Mouse (Mus musculus) liver, postnatal 0 days (tissue): ENCODE results near the gene Trim2.

Experiments used
- CTCF ChIP-seq: sonication (generic); IDR thresholded peaks from 2 replicates; pipeline ENCODE4 v1.5.1; 2016; ENCODE audit warnings: antibody characterized with exemption, low read depth
- EP300 ChIP-seq: IDR thresholded peaks from 2 replicates; pipeline ENCODE4 v1.6.1; 2016; ENCODE audit warnings: antibody characterized with exemption, low read depth, mild to moderate bottlenecking

DNA sequence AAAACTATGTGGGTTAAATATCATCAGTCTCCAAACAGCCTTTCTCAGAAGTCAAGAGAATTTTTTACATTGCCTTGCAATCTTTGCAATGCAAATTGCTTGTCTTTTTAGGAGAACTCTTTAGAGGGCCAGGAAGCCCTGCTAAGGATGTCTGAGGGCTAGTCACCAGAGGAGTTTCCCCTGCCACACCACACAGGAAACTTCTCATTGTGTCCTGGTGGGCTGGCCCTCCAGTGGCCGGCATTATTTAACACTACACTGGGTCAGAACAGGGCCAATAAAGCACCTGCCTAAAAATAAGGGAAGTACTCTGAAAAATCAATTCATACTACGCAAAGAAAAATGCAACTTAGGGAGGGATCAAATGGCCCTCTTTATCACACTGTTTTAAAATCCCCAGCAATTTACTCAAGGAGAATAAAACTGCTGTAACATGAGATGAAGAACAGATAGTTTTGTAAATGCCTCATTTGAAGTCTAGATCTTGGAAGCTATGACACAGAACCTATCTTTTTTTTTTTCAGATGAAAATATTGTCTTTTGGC is 87.4 kb downstream of the Trim2 start:
- TF ChIP-seq CTCF, result no peak
- TF ChIP-seq EP300, result no peak
